Mouse (Mus musculus) adrenal gland, adult (tissue): ENCODE measurements at regions not wholly inside any gene's neighbourhood (a gene's known extent, or its start where the extent isn't known, plus 50 kb on each side); places are given as distances from the start of the nearest gene placed in this dataset.
"Not testable (repeated sequence)": the region's sequence is repeated elsewhere in the genome, so short reads cannot be mapped to it uniquely, and the experiment has no call there.

Experiments
- DNase-seq, 2 experiments: peaks; one replicate each; pipeline ENCODE4 v3.0.0; 2022 to 2023; ENCODE audit warnings: low spot score in 1 of 2; ENCODE audit not compliant: inconsistent age in 2 of 2

- DNase-seq, result no peak
Measured at GRCm38 (mm10) chr1:94969543-94969942, 343.9 kb upstream of the Fam174a start.

GRCm38 (mm10) chr1:94970103-94970759 is 343.2 kb upstream of the Fam174a start:
- DNase-seq, result no peak

GRCm38 (mm10) chr1:94993338-94993737 is 320.1 kb upstream of the Fam174a start:
- DNase-seq, result no peak

- no peak for DNase-seq
Measured at GRCm38 (mm10) chr1:95003900-95004299, 309.5 kb upstream of the Fam174a start.

DNA sequence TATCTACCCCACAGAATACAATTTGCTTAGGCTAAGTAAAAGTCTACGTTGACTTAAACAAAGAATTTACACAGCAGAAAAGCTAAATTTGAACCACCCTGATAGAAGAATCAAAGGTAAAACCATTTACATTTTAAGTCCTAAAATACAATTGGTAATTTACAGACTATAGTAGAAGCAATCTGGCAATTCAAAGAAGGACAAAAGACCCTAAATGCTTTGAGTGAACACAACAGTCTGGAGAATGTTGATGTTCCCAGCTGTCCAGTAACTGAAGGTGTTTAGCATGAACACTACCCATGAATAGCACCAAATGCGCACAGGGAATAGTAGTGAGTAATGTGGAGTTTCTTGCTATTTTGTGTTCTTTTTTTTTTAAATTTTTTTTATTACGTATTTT is 282.8 kb upstream of the Fam174a start:
- DNase-seq, result no peak

- not testable (repeated sequence) for DNase-seq
Measured at GRCm38 (mm10) chr1:95033661-95034414, 279.6 kb upstream of the Fam174a start.

DNA sequence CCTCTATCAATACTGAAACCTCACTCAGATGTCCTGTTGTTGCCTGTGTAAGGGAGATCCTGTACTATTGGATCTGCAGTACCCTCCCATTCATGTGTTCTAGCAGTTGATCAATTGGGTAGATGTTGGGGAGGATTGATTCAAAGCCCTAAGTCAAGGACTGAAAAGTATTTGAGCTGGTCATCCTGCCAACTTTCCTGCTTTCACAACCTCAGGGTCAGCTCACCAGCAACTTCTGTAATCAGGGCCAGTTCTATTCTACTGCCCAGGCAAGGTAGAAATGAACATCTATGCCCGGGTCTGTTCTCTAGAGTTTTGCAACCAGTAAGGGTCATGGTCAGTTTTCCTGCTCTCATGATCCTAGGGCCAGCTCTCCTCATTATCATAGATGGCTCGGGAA is 275.0 kb upstream of the Fam174a start:
- no peak for DNase-seq

DNA sequence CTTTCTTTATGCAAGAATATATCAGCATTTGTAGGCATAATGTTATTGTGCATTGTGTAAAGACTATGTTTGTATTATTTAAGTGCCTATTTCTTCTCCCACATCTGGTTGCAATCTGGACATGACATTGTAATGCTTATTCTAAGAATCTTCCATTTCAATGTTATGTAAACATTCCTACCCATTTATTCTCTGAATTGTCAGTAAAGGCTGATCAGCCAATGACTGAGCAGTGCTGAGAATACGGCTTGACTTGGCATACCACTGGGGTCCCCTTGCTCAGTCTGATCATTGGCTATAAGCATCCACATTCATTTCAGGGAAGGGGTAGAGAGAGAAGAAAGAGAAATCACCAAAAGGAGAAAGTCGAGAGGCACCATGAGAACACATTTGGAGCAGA is 273.1 kb upstream of the Fam174a start:
- DNase-seq, result no peak

- DNase-seq, result no peak
Measured at GRCm38 (mm10) chr1:95043355-95043754, 270.1 kb upstream of the Fam174a start.

DNA sequence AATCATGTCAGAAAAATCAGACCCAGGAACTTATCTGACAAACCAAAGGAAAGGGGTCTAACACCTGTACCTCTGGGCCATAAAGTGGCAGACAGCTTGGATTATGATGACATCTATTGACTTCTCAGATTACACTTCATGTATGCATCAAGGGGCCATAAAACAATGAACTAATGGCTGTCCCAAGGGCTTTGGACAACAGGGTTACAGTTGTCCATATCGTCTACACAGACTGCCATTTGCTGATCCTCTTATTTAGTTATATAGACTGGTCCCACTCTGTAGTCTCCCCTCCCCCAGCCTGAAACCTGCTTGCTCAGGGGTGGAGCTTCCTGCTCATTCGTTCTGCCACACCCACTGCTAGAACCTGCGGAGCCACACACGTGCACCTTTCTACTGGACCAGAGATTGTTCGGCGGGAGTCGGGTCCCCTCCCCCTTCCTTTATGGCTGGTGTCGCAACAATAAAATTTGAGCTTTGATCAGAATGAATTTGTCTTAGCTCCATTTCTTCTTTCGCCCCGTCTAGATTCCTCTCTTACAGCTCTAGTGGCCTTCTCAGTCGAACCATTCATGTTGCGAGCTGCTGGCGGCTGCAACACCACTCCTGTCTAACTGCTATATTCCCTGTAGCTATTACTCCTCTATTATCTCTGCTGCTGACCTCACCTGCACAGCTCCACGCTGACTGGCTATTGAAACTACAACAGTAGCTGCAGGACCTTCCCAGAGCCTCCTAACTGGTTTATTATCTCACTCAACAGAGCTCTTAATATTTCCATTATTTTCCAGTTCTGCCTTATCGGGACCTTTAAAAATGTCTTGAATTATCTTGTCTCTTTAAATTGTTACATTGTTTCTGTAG is 248.9 kb upstream of the Fam174a start:
- DNase-seq, result no peak

DNA sequence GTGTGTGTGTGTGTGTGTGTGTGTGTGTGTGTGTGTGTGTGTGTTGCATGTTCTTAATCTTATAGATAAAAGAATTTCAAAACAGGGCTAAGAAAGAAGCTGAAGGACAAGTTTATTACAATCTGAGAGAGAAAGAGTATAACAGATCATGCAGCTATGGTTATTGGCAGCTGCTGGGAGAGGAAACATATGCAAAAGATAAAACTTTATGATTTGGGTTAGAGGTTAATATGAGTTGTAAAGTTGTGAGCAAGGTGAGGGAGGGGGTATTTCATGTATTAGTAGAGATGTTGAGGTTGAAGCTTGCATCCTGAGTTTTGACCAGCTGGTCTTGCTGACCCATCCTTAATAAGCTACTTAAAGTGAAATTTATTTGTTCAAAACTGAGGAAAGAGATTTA is 247.8 kb upstream of the Fam174a start:
- DNase-seq, result no peak

GRCm38 (mm10) chr1:95066040-95066439 is 247.4 kb upstream of the Fam174a start:
- DNase-seq, result no peak

GRCm38 (mm10) chr1:95075151-95075550 is 238.3 kb upstream of the Fam174a start:
- no peak for DNase-seq

GRCm38 (mm10) chr1:95109966-95110365 is 203.5 kb upstream of the Fam174a start:
- DNase-seq, result no peak

DNA sequence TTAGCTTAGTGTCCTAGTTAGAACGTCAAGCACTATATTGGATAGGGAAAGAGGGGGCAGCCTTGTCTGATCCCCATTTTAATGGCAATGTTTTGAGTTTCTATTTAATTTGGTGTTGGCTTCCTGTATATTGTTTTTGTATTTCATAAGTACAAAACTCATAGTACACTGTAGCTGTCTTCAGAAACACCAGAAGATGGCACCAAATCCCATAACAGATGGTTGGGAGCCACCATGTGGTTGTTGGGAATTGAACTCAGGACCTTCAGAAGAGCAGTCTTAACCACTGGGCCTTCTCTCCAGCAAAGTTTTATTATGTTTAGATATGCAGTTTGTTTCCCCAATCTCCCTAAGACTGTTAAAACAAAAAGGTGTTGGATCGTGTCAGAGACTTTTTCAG is 199.9 kb upstream of the Fam174a start:
- no peak for DNase-seq

DNA sequence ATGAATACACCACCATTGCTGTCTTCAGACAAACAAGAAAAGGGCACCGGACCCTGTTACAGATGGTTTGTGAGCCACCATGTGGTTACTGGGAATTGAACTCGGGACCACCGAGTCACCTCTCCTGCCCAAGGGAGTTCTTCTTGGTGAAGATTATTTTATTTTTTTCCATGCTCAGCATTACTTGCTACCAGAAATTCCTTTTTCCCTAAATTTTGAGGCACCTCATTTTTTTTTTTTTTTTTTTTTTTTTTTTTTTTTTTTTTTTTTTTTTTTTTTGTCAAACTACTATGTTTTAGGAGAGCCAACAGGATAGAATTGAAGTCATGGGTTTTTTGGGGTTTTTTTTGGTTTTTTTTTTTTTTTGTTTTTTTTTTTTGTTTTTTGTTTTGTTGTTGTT is 165.9 kb upstream of the Fam174a start:
- no peak for DNase-seq

DNA sequence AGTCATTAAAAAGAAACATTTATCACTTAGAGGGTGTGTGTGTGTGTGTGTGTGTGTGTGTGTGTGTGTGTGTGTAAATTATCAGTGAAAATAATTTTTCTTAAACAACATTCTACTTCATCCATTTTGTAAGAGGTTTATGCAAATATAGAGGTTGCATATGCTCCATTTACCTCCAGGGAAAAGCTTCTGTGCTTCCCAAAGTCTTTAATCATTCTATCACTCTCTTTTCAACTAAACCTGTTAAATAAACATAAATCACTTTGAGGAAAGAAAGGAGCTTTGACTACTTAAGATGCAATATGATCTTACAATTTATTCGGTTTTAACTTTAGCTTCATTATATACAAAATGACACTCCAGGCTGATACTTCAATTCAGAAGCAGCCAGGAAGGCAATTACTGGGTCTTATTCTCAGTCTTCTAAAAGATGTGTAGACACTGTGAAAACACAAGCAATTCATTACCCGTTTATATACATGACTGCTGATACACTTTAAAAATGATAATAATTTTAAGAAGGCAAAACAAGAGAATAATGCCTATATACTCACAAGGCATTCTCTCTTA is 139.3 kb upstream of the Fam174a start:
- no peak for DNase-seq

GRCm38 (mm10) chr1:95218912-95219311 is 94.5 kb upstream of the Fam174a start:
- DNase-seq, result peak in 1 of 2 experiments; percentile 26

DNA sequence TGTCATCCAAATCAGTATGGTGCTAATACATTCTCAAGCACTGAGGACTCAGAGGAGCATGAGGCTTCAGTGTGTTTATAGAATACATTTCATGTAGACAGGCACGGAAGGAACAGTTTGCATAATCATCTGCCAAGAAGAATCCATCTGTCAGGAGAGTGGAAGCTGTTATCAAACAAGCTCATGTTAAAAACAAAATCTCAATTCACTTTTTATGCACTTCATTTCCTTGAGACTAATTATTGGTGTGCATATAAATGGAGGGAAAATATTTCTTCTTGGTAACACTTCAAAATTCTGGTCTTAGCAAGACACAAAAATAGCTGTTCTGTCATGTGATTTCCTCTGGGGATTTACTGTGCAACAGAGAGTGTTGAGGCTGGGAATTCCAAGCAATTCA is 90.1 kb upstream of the Fam174a start:
- no peak for DNase-seq

DNA sequence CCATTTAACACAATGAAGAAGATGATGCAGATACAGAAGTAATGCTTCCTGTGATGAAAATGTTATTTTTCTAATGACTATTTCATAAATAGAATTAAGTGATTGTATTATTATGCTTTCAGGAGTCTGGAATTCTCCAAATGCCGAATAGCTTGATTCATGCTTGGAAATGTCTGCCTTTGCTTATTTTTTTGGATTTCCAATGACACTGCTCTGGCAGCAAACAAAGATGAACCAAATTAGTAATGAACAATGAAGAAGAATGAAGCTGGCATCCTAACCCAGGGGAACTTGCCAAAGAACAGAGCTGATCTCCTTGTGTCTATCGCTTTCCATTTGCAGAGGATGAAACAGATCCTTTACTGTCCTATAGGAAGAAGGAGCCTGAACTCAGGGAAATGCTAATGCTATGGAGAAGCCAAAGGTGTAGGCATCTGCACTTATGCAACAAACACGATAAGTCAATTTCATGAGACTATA is 71.7 kb upstream of the Fam174a start:
- DNase-seq, result peak in 1 of 2 experiments; percentile 8
